Mouse (Mus musculus): ENCODE results near the gene Slc35e3. TPM values are rescaled to one million over a fixed set of nuclear protein-coding genes. Genes with fewer than 3 reads are reported as not detected.
"Not testable (repeated sequence)": the region's sequence is repeated elsewhere in the genome, so short reads cannot be mapped to it uniquely, and the experiment has no call there.

Slc35e3 gene
- total RNA-seq, 2 experiments from 2014 or later: 5.3 TPM

DNA sequence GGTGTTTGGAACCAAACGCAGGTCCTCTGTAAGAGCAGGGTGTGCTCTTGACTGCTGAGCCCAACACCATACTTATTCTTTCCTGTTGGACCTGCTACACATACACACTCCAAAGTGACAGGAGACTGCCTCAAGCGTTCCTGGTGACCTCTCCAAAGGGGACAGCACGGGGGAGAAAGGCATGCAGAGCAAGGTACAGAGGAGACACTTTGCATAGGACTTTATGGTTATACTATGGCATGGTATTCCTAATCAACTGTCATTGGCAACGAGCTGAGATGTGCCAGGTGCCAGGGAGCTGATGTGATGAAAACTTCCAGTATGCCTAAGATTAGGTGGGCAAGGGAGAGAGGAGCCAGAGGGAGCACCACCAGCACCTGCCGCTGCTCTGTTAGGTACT, 9.6 kb downstream of the Slc35e3 start:
- no peak for ATAC-seq (ENCODE audit: poor library complexity, severe bottlenecking)

- ATAC-seq (ENCODE audit: poor library complexity, severe bottlenecking): not testable (repeated sequence)
These were observed 10.8 kb downstream of the Slc35e3 start for GRCm38 (mm10) chr10:117735396-117735795.

DNA sequence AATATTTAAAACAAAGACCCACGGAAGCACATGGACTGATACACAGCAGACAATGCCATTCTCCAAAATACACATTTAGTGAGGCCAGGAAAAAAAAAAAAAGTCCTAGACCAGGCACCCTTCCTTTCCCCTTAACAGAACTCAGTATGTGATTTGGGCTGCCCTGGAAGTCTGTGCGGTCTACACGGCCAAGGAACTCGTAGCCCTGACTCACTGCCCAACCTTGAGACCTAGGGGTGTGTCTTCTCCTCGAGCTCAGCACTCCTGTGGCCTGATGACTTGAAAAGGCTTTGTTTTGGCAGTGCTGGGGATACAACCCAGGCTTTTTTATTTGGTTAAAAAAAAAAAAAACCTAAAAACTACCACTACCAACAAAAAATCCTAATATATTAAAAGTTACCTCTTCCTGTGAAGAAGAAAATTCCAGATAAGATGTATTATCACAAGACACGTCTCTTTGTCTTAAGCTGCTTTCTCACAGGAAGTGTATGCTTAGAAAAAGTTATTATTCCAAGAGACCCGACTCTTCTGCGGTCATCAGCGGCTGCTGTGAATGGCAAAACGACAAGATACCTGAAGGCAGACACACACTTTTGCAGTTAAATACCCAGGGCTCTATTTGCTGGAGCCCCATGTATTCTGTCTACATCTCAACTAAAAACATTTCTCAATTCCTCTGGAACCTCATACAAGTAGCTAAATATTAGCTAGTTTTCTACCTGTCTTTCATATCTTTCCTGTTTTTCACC, 11.9 kb downstream of the Slc35e3 start:
- ATAC-seq (ENCODE audit: poor library complexity, severe bottlenecking): not testable (repeated sequence)

DNA sequence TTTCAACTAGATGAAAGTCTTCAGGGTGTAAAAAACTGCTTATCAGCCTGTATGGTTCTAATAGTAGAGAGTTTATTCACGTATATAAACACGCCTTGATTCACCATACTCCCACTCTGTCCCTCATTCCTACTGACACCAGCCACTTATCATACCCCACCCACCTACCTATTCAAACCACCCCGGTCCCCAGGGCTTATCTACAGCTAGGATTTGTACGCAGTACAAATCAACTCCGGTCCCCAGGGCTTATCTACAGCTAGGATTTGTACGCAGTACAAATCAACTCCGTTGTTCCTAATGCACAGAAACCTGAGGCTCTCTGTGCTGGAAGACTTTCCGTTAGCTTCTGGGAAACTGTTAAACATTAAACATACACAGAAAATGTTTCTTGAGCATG, 12.5 kb downstream of the Slc35e3 start:
- not testable (repeated sequence) for ATAC-seq (ENCODE audit: poor library complexity, severe bottlenecking)

DNA sequence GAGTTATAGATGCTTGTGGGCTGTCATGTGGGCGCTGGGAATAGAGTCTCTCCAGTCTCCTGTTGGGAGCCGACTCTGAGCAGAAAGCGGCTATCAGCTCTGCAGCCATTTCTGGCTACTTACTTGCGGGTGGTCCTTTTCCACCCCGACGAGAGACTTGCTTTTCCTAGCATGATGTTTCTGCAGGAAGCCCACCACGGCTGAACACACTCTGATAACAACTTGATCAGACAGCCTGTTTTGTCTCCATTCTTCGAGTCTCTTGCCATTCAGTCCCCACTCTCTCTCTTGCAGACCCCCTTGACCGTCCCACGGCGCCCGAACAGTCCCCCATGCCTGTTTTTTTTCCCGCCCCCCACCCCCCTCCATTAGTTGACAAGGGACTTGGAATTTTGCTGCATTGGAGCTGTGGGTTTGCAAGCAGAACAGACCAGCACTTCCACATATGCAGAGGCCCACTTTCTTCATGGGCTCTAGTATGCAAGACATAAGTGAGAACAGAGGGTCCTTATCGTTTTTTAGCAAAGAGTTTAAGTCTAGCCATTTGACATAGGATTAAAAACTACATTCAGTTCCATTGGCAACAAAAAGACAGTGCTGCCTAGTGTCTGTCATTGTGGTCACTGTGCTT, 13.1 kb downstream of the Slc35e3 start:
- ATAC-seq (ENCODE audit: poor library complexity, severe bottlenecking): no peak

- ATAC-seq (ENCODE audit: poor library complexity, severe bottlenecking): peak; percentile 33; the same call in 1 of the 2 replicates
These were observed 14.0 kb downstream of the Slc35e3 start for GRCm38 (mm10) chr10:117732184-117732583.

DNA sequence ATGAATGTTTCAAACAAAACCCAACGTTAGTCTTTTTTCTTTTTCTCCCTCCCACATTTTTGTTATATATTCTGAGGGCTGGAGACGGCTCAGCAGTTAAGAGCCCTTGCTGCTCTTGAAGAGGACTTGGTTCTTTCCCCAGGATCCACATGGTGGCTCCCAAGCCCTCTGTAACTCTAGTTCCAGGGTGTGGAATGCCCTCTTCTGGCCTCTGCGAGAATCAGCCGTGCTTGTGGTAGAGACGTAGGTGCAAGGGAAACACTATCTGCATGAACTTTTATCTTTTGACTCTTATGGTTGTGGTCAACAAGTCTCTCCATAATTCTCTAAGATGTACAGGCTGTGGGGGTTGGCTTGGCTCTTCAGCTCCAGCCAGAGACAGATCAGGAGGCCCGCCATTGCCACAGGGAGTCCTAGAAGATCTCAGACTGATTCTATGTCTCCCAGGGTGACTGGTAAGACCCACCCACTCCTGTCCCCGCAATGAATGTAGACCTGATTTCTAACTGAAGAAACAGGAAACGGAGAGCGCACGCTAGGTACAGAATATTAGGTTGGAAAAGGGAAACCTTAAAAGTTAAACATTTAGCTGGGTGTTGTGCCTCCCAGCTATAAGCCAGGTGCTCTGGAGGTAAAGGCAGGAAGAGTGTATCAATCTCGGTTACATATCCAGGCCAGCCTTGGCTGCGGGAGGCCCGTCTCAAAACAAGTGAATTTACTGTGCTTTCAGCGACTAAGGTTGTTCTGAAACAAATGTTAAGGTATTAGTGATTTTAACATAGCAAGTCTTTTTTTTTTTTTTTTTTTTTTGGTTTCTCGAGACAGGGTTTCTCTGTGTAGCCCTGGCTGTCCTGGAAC, 14.7 kb downstream of the Slc35e3 start:
- peak; percentile 88 for ATAC-seq (ENCODE audit: poor library complexity, severe bottlenecking)

GRCm38 (mm10) chr10:117730637-117731203, 15.4 kb downstream of the Slc35e3 start:
- no peak for ATAC-seq (ENCODE audit: poor library complexity, severe bottlenecking)

DNA sequence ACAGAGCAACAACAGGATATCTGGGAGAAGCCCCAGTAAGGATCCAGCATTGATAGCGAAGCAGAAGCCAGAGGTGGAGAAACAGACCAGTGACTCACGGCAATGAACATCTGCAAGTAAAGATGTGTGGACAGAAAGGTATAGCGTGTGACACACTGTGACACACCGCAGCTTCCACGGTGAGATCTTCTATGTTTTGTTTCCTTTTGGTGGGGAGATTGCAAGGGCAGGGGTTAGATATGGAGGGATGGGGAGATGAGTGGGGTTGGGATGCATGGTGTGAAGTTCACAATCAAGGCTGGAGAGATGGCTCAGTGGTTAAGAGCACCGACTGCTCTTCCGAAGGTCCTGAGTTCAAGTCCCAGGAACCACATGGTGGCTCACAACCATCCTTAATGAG, 16.0 kb downstream of the Slc35e3 start:
- no peak for ATAC-seq (ENCODE audit: poor library complexity, severe bottlenecking)

DNA sequence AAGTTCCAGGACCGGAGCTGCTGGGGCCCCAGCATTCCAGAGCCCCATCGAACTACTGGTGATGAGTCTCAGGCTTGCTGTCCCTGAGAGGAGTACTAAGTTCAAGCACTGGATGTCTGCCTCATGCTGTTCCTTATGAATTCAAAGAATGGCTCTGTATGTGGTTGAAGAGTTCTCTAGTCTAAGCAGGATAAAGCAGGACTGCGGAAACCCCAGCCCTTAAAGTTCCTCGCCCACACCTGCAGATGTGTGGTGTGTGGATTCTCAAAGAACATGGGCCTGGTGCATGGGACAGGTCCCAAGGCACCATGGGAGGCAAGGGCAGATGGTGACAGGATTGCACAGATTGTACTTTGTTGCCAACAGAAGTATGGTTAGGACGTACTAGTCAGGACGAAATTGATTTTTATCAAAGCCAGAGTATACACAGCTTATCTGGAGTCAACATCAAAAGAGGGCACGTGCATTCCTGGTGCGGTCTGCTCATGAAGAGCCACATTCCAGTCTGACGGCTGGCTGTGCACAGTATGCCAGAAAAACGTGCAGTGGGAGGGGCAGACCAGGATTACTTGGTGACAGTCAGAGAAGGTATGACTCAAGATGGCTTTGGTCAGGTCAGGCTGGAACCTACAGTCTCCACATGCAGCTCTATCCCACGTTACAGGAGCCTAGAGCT, 16.9 kb downstream of the Slc35e3 start:
- no peak for ATAC-seq (ENCODE audit: poor library complexity, severe bottlenecking)

DNA sequence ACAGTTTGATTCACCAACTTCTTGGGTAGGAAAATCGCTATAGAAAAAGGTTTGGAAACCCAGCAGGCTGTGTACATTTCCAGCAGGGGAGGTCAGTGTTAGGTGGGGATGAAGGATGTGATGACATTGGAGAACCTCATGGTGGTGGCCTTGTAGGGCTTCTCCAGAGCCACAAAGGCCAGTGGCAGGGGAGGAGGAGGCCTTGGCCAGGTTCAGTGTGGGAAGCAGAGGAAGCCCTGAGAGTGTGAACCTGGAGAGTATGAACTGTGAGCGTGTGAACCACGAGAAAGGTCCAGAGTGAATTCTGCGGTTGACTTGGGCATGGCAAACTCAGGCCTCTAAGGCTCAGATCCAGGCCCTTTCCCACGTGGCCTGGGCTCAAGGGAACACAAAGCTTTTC, 17.6 kb downstream of the Slc35e3 start:
- ATAC-seq (ENCODE audit: poor library complexity, severe bottlenecking): no peak

- no peak for ATAC-seq (ENCODE audit: poor library complexity, severe bottlenecking)
These were observed 18.6 kb downstream of the Slc35e3 start for GRCm38 (mm10) chr10:117727518-117728110.

GRCm38 (mm10) chr10:117726888-117727385, 19.2 kb downstream of the Slc35e3 start:
- no peak for ATAC-seq (ENCODE audit: poor library complexity, severe bottlenecking)

DNA sequence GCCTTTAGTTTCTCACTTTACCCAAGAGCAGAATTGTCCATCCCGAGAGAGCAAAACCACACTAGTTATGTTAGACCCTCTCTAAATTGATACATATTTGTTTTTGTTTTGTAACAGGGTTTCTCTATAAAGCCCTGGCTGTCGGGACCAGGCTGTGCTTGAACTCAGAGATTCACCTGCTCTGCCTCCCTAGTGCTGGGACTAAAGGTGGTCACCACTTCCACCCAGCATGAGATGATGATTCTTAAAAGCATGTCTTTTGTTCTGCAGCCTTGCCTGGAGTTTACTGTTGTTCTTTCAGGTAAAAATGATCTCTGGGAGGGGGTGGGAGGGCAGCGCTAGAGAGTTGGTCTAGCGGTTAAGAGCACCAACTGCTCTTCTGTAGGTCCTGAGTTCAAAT, 19.8 kb downstream of the Slc35e3 start:
- no peak for ATAC-seq (ENCODE audit: poor library complexity, severe bottlenecking)

DNA sequence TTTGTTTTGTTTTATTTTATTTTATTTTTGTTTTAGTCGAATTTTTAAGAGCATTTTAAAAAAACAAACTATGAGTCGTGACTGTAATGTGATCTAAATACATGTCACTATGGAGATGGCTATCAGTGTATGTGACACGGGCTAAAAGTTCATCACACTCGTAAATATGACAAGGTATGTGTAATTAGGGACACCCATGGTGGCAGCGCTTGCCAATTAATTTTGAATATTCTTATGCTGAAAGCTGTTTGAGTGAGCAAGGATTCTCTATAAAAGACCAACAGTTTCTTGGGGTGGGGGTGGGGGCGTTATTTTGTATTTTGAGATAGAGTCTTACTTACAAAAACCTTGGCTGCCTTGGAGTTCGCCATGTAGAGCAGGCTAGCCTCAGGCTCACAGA, 20.5 kb downstream of the Slc35e3 start:
- no peak for ATAC-seq (ENCODE audit: poor library complexity, severe bottlenecking)

- ATAC-seq (ENCODE audit: poor library complexity, severe bottlenecking): no peak
These were observed 21.3 kb downstream of the Slc35e3 start for GRCm38 (mm10) chr10:117724804-117725361.

GRCm38 (mm10) chr10:117724136-117724718, 21.9 kb downstream of the Slc35e3 start:
- peak; percentile 66 for ATAC-seq (ENCODE audit: poor library complexity, severe bottlenecking)

- ATAC-seq (ENCODE audit: poor library complexity, severe bottlenecking): no peak
These were observed 27.7 kb downstream of the Slc35e3 start for GRCm38 (mm10) chr10:117718161-117719119.

Data from megakaryocyte, adult 5-6 weeks (primary cell).